ENCODE assay signal across 8 mouse cellular contexts in the genomic region with DNA sequence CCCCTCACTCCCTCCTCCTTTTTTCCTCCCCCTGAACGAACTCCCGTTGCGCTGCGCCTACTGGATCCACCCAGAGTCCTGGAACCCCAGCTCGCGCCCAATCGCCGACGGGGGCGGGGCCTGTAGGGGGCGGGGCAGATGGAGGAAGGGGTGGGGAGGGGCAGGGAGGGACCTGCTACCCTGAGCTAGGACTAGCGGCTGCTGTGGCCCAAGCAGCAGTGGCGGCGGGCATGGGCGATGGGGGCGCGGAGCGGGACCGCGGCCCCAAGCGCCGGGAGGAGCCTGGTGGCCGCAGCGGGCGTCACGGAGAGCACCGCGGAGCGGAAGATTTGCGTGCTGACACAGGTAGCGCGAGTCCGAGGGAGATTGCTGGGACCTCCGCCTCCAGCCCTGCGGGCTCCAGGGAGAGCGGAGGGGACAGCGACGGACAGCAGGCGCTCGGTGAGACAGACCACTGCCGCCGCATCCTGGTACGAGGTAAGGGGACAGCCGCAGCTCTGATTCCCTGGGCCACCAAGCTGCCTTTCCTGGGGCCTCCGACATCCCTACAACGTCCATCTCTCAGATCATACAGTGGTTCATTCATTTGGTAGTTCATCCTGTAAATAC. TPM values are rescaled to one million over a fixed set of nuclear protein-coding genes. Genes with fewer than 3 reads are reported as not detected.
DNase-seq lines count a peak whose midpoint lies in the region; ATAC-seq and TF ChIP-seq lines count a peak whose summit lies in the region.

A gene (plus strand): TSS at position 198 of the 609 bp plus-strand sequence.

- under 1% methylated on average over 46 of the region's 46 CpGs for WGBS in forebrain, embryonic 10.5 days
- under 1% methylated on average over 46 of the region's 46 CpGs for WGBS in limb, embryonic 10.5 days
- WGBS in midbrain, embryonic 10.5 days: under 1% methylated on average over 46 of the region's 46 CpGs
- WGBS in thymus, adult 2 months: under 1% methylated on average over 46 of the region's 46 CpGs

- ATAC-seq in monocyte, adult 5-6 weeks (replicated peaks; ENCODE audit: insufficient number of reproducible peaks, low FRiP score, low TSS enrichment, poor library complexity, severe bottlenecking): no peak

- DNase-seq in 3T3-L1 (ENCODE audit: low read depth, low spot score) (peak; percentile 84), adipocyte (ENCODE audit: low spot score) (peak; percentile 51)
- DNase-seq in forebrain, embryonic 10.5 days (ENCODE audit: extremely low spot score, low spot score): peak; percentile 87
- DNase-seq in heart, postnatal 25 days (ENCODE audit: low spot score): peak; percentile 33
- DNase-seq in limb, embryonic 10.5 days (ENCODE audit: low spot score): peak; percentile 95
- peak; percentile 91 for DNase-seq in midbrain, embryonic 10.5 days (ENCODE audit: low spot score)
- peak; percentile 54 for DNase-seq in thymus, adult 2 months

- peaks cover 100% of the 10 kb centered on the region for H3K27me3 ChIP-seq in forebrain, embryonic 10.5 days (ENCODE audit: poor library complexity, severe bottlenecking)
- H3K27me3 ChIP-seq in limb, embryonic 10.5 days (ENCODE audit: low read depth, poor library complexity, severe bottlenecking): peaks cover 100% of the 10 kb centered on the region
- H3K27me3 ChIP-seq in midbrain, embryonic 10.5 days (ENCODE audit: low read depth, poor library complexity, severe bottlenecking): peaks cover 100% of the 10 kb centered on the region
- H3K27me3 ChIP-seq in thymus, adult 2 months (ENCODE audit: control insufficient read depth, insufficient read depth, low read length): peaks cover 61% of the 10 kb centered on the region

- no peak for TF ChIP-seq CTCF in thymus, adult 2 months (IDR thresholded peaks at IDR 0.05; ENCODE audit: borderline replicate concordance, control insufficient read depth, extremely low read depth, insufficient read depth, low read length, poor library complexity)

- peak within 1 kb of the TSS; percentile 48; the same call in 1 of the 2 replicates for H3K27ac ChIP-seq in forebrain, embryonic 10.5 days
- peak within 1 kb of the TSS; percentile 59 for H3K27ac ChIP-seq in limb, embryonic 10.5 days
- no peak within 1 kb of the TSS for H3K27ac ChIP-seq in midbrain, embryonic 10.5 days (replicated peaks)
- H3K27ac ChIP-seq in thymus, adult 2 months (ENCODE audit: control insufficient read depth, insufficient read depth, low read length): no peak within 1 kb of the TSS

- intact Hi-C loops in heart, postnatal 25 days (cut with DNase I): no loop called here

- H3K36me3 ChIP-seq in forebrain, embryonic 10.5 days (replicated peaks): no peaks in the 10 kb centered on the region
- H3K36me3 ChIP-seq in limb, embryonic 10.5 days: no peaks in the 10 kb centered on the region
- no peaks in the 10 kb centered on the region for H3K36me3 ChIP-seq in midbrain, embryonic 10.5 days
- H3K36me3 ChIP-seq in thymus, adult 2 months (ENCODE audit: control insufficient read depth, insufficient read depth, low read length): no peaks in the 10 kb centered on the region

- H3K9me3 ChIP-seq in forebrain, embryonic 10.5 days: no peaks in the 10 kb centered on the region
- H3K9me3 ChIP-seq in limb, embryonic 10.5 days (replicated peaks): no peaks in the 10 kb centered on the region
- H3K9me3 ChIP-seq in midbrain, embryonic 10.5 days (replicated peaks): no peaks in the 10 kb centered on the region

- H3K4me1 ChIP-seq in forebrain, embryonic 10.5 days: peaks cover 56% of the 10 kb centered on the region
- H3K4me1 ChIP-seq in limb, embryonic 10.5 days: peaks cover 80% of the 10 kb centered on the region
- H3K4me1 ChIP-seq in midbrain, embryonic 10.5 days: peaks cover 42% of the 10 kb centered on the region
- H3K4me1 ChIP-seq in thymus, adult 2 months (replicated peaks; ENCODE audit: control insufficient read depth, insufficient read depth, low read length): peaks cover 23% of the 10 kb centered on the region

- H3K4me3 ChIP-seq in forebrain, embryonic 10.5 days: peak within 1 kb of the TSS; percentile 60
- H3K4me3 ChIP-seq in limb, embryonic 10.5 days: peak within 1 kb of the TSS; percentile 58
- H3K4me3 ChIP-seq in midbrain, embryonic 10.5 days: peak within 1 kb of the TSS; percentile 62
- peak within 1 kb of the TSS; percentile 20 for H3K4me3 ChIP-seq in thymus, adult 2 months (ENCODE audit: control insufficient read depth, insufficient read depth, low read length)

- TF ChIP-seq POLR2A in thymus, adult 2 months (IDR thresholded peaks at IDR 0.05; ENCODE audit: control insufficient read depth, extremely low read depth, insufficient read depth, low read length, poor library complexity): no peak

RNA-seq across cellular contexts. Expression of the gene that starts here (rescaled TPM):
- polyA plus RNA-seq in forebrain, embryonic 10.5 days (2016; fragmentation: Nextera tagmentation; extraction: Ambion mirVana): 3.3 and 4.4 TPM in 2 replicates
- not detected for total RNA-seq in heart, postnatal 25 days (2021)
- 6.3 and 10.7 TPM in 2 replicates for polyA plus RNA-seq in limb, embryonic 10.5 days (2016; fragmentation: Nextera tagmentation; extraction: Ambion mirVana)
- polyA plus RNA-seq in midbrain, embryonic 10.5 days (2016; fragmentation: Nextera tagmentation; extraction: Ambion mirVana): 0.60 and 1.9 TPM in 2 replicates
- 0.08 and 0.23 TPM in 2 replicates for polyA plus RNA-seq in thymus, adult 2 months (2012; rRNA removed)
- total RNA-seq in monocyte, adult 5-6 weeks (2017): not detected in 3 replicates

Comparison
In these comparisons a context has a peak if more than half of its experiments do, and no peak if none do; other contexts are left out.
1. Peak in DNase-seq in heart, postnatal 25 days; RNA of the gene not detected or under 1 TPM.
2. Peak in DNase-seq and H3K4me3 ChIP-seq in thymus, adult 2 months; RNA of the gene not detected or under 1 TPM.
3. DNase-seq: peak in every context shown above with its lines; median percentile 95 in limb, embryonic 10.5 days; 91 in midbrain, embryonic 10.5 days; 87 in forebrain, embryonic 10.5 days; 84 in 3T3-L1; 54 in thymus, adult 2 months; 51 in adipocyte; 33 in heart, postnatal 25 days.
4. H3K27ac ChIP-seq: peak in forebrain, embryonic 10.5 days (single experiment) and limb, embryonic 10.5 days (single experiment); none in midbrain, embryonic 10.5 days (single experiment) and thymus, adult 2 months (single experiment).
5. Peak in every context shown above with its lines, with median percentiles within 50 percentile points of each other: H3K4me3 ChIP-seq.